Mouse (Mus musculus): Measurements from ENCODE around the gene St3gal5. TPM values are rescaled to one million over a fixed set of nuclear protein-coding genes. Genes with fewer than 3 reads are reported as not detected.

The St3gal5 gene
- polyA plus RNA-seq, 1 experiment from 2014 or later: 33.0 TPM

GRCm38 (mm10) chr6:72139508-72140193 lies 42.3 kb downstream of the St3gal5 start:
- no peaks in the 10 kb centered on the region for H3K9me3 ChIP-seq (ENCODE audit: control insufficient read depth, low read length)
- H3K27me3 ChIP-seq (ENCODE audit: control insufficient read depth, insufficient read depth, low read length): no peaks in the 10 kb centered on the region
- H3K4me2 ChIP-seq (ENCODE audit: low read depth, severe bottlenecking): no peak overlapping the region
- no peaks in the 10 kb centered on the region; the same call in none of the 2 replicates for H3K36me3 ChIP-seq (ENCODE audit: control insufficient read depth, insufficient read depth, low read length)
- no peak overlapping the region for H3K4me3 ChIP-seq (ENCODE audit: low read depth, low read length)
- WGBS: 87% methylated on average over 9 of the region's 9 CpGs
- no peak overlapping the region for H3K27ac ChIP-seq (replicated peaks; ENCODE audit: low read depth, low read length)
- no peak overlapping the region for H3K9ac ChIP-seq (ENCODE audit: low read length)
- DNase-seq (ENCODE audit: low spot score) (no peak), ATAC-seq (ENCODE audit: insufficient number of reproducible peaks, low FRiP score, low TSS enrichment, low read depth) (no peak)
- 0 out of 2 replicates have a peak, but pooled peaks cover 8% of the 10 kb centered on the region for H3K4me1 ChIP-seq (ENCODE audit: control insufficient read depth, insufficient read depth, low read length)

GRCm38 (mm10) chr6:72140371-72140770 lies 43.0 kb downstream of the St3gal5 start:
- H3K4me1 ChIP-seq (ENCODE audit: control insufficient read depth, insufficient read depth, low read length): 0 out of 2 replicates have a peak, but pooled peaks cover 6% of the 10 kb centered on the region
- H3K9me3 ChIP-seq (ENCODE audit: control insufficient read depth, low read length): no peaks in the 10 kb centered on the region
- WGBS: 87% methylated on average over 8 of the region's 8 CpGs
- H3K9ac ChIP-seq (ENCODE audit: low read length): no peak overlapping the region
- no peak overlapping the region for H3K4me3 ChIP-seq (ENCODE audit: low read depth, low read length)
- no peaks in the 10 kb centered on the region for H3K27me3 ChIP-seq (ENCODE audit: control insufficient read depth, insufficient read depth, low read length)
- no peak for DNase-seq (ENCODE audit: low spot score)
- ATAC-seq (ENCODE audit: insufficient number of reproducible peaks, low FRiP score, low TSS enrichment, low read depth): no peak
- H3K36me3 ChIP-seq (ENCODE audit: control insufficient read depth, insufficient read depth, low read length): no peaks in the 10 kb centered on the region; the same call in none of the 2 replicates
- no peak overlapping the region for H3K4me2 ChIP-seq (ENCODE audit: low read depth, severe bottlenecking)
- H3K27ac ChIP-seq (replicated peaks; ENCODE audit: low read depth, low read length): no peak overlapping the region

DNA sequence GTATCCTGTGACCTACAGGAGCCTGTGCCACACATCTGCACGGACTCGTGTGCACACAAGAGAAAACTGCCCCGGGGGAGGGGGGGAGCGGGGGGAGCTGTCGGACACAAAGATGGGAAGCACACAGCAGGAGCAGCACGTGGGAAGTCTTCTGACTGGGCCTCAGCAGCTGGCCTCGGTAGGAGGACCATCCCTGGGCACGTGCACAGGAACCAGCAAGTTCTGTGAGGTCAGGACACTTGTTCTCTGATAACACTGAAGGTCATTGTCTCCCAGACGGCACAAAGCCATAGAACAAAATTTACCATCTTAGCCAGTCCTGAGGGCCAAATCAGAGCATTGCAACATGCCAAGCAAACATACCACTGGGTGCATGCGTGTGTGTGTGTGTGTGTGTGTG lies 43.8 kb downstream of the St3gal5 start:
- no peak overlapping the region for H3K9ac ChIP-seq (ENCODE audit: low read length)
- no peaks in the 10 kb centered on the region; the same call in 1 of the 2 replicates for H3K36me3 ChIP-seq (ENCODE audit: control insufficient read depth, insufficient read depth, low read length)
- no peaks in the 10 kb centered on the region for H3K4me1 ChIP-seq (ENCODE audit: control insufficient read depth, insufficient read depth, low read length)
- DNase-seq (ENCODE audit: low spot score): no peak
- H3K27me3 ChIP-seq (ENCODE audit: control insufficient read depth, insufficient read depth, low read length): no peaks in the 10 kb centered on the region
- no peak overlapping the region for H3K4me3 ChIP-seq (ENCODE audit: low read depth, low read length)
- WGBS: 82% methylated on average over 10 of the region's 10 CpGs
- H3K4me2 ChIP-seq (ENCODE audit: low read depth, severe bottlenecking): no peak overlapping the region
- H3K9me3 ChIP-seq (ENCODE audit: control insufficient read depth, low read length): no peaks in the 10 kb centered on the region
- no peak overlapping the region for H3K27ac ChIP-seq (replicated peaks; ENCODE audit: low read depth, low read length)
- ATAC-seq (ENCODE audit: insufficient number of reproducible peaks, low FRiP score, low TSS enrichment, low read depth): no peak

DNA sequence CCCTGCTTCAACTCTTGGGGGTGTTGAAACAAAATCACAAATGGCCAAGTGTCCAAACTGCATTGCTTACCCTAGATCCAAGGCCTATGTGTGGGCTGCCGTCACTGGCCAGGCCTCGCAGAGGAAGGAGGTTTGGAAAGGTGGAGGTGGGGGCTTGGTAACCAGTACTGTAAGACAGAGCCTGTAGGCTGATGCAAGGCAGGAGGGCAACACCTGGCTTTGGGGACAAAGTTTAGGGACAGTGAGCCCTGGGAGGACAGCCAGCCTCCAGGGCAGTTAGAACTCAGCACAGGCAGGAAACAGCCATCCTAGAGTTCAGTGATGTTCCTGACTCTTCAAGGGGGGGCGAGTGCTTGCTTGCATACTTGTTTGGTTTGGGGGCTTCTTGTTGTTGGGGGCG lies 45.2 kb downstream of the St3gal5 start:
- Histone ChIP-seq H3K4me2 (ENCODE audit: low read depth, severe bottlenecking) (no peak overlapping the region), H3K4me1 (ENCODE audit: control insufficient read depth, insufficient read depth, low read length) (no peaks in the 10 kb centered on the region), H3K4me3 (ENCODE audit: low read depth, low read length) (no peak overlapping the region), H3K36me3 (ENCODE audit: control insufficient read depth, insufficient read depth, low read length) (no peaks in the 10 kb centered on the region; the same call in 1 of the 2 replicates), H3K9me3 (ENCODE audit: control insufficient read depth, low read length) (no peaks in the 10 kb centered on the region), H3K27me3 (ENCODE audit: control insufficient read depth, insufficient read depth, low read length) (no peaks in the 10 kb centered on the region), H3K27ac (replicated peaks; ENCODE audit: low read depth, low read length) (no peak overlapping the region), H3K9ac (ENCODE audit: low read length) (no peak overlapping the region)
- DNase-seq (ENCODE audit: low spot score) (no peak), ATAC-seq (ENCODE audit: insufficient number of reproducible peaks, low FRiP score, low TSS enrichment, low read depth) (no peak)
- WGBS: 94% methylated on average over 4 of the region's 4 CpGs

- 85% methylated on average over 7 of the region's 7 CpGs for WGBS
- DNase-seq (ENCODE audit: low spot score) (no peak), ATAC-seq (ENCODE audit: insufficient number of reproducible peaks, low FRiP score, low TSS enrichment, low read depth) (no peak)
- Histone ChIP-seq H3K4me1 (ENCODE audit: control insufficient read depth, insufficient read depth, low read length) (no peaks in the 10 kb centered on the region), H3K4me3 (ENCODE audit: low read depth, low read length) (no peak overlapping the region), H3K9me3 (ENCODE audit: control insufficient read depth, low read length) (no peaks in the 10 kb centered on the region), H3K27ac (replicated peaks; ENCODE audit: low read depth, low read length) (no peak overlapping the region), H3K36me3 (ENCODE audit: control insufficient read depth, insufficient read depth, low read length) (peaks cover 7% of the 10 kb centered on the region; the same call in 1 of the 2 replicates), H3K4me2 (ENCODE audit: low read depth, severe bottlenecking) (no peak overlapping the region), H3K9ac (ENCODE audit: low read length) (no peak overlapping the region), H3K27me3 (ENCODE audit: control insufficient read depth, insufficient read depth, low read length) (no peaks in the 10 kb centered on the region)
Measured at GRCm38 (mm10) chr6:72144353-72144752, 47.0 kb downstream of the St3gal5 start.

GRCm38 (mm10) chr6:72146803-72147202 lies 49.4 kb downstream of the St3gal5 start:
- H3K4me3 ChIP-seq (ENCODE audit: low read depth, low read length): no peak overlapping the region
- peaks cover 3% of the 10 kb centered on the region; the same call in 1 of the 2 replicates for H3K9me3 ChIP-seq (ENCODE audit: control insufficient read depth, low read length)
- H3K27me3 ChIP-seq (ENCODE audit: control insufficient read depth, insufficient read depth, low read length): no peaks in the 10 kb centered on the region
- DNase-seq (ENCODE audit: low spot score): no peak
- no peak overlapping the region for H3K9ac ChIP-seq (ENCODE audit: low read length)
- no peak overlapping the region for H3K27ac ChIP-seq (replicated peaks; ENCODE audit: low read depth, low read length)
- 96% methylated on average over 14 of the region's 14 CpGs for WGBS
- no peaks in the 10 kb centered on the region for H3K4me1 ChIP-seq (ENCODE audit: control insufficient read depth, insufficient read depth, low read length)
- H3K4me2 ChIP-seq (ENCODE audit: low read depth, severe bottlenecking): no peak overlapping the region
- peaks cover 13% of the 10 kb centered on the region; the same call in 1 of the 2 replicates for H3K36me3 ChIP-seq (ENCODE audit: control insufficient read depth, insufficient read depth, low read length)
- ATAC-seq (ENCODE audit: insufficient number of reproducible peaks, low FRiP score, low TSS enrichment, low read depth): no peak

GRCm38 (mm10) chr6:72148721-72149120 lies 51.3 kb downstream of the St3gal5 start:
- ATAC-seq (ENCODE audit: insufficient number of reproducible peaks, low FRiP score, low TSS enrichment, low read depth): no peak
- WGBS: 95% methylated on average over 4 of the region's 4 CpGs
- Histone ChIP-seq H3K4me3 (ENCODE audit: low read depth, low read length) (no peak overlapping the region), H3K36me3 (ENCODE audit: control insufficient read depth, insufficient read depth, low read length) (peaks cover 13% of the 10 kb centered on the region; the same call in 1 of the 2 replicates), H3K4me1 (ENCODE audit: control insufficient read depth, insufficient read depth, low read length) (no peaks in the 10 kb centered on the region), H3K9me3 (ENCODE audit: control insufficient read depth, low read length) (peaks cover 3% of the 10 kb centered on the region; the same call in 1 of the 2 replicates), H3K4me2 (ENCODE audit: low read depth, severe bottlenecking) (no peak overlapping the region), H3K9ac (ENCODE audit: low read length) (no peak overlapping the region), H3K27me3 (ENCODE audit: control insufficient read depth, insufficient read depth, low read length) (no peaks in the 10 kb centered on the region), H3K27ac (replicated peaks; ENCODE audit: low read depth, low read length) (no peak overlapping the region)
- no peak for DNase-seq (ENCODE audit: low spot score)

DNA sequence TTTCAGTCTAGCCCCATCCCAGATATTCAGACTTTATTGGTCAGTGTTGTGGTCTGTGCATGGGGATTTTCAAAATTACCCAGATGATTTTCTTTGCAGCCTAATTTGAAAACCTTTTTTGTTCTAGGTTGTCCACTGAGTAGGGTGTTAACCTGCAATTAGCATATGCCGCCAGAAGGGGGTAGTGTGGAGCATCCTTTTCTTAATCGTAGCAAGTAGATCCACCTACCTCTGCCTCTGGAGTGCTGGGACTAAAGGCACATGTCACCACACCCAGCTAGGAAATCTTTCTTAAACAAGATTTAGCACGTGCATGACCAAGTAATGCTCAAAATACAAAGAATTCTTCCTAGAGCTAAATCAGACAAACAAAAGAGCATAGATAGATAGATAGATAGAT lies 52.4 kb downstream of the St3gal5 start:
- Histone ChIP-seq H3K36me3 (ENCODE audit: control insufficient read depth, insufficient read depth, low read length) (peaks cover 16% of the 10 kb centered on the region; the same call in 1 of the 2 replicates), H3K27ac (replicated peaks; ENCODE audit: low read depth, low read length) (no peak overlapping the region), H3K4me3 (ENCODE audit: low read depth, low read length) (no peak overlapping the region), H3K9me3 (ENCODE audit: control insufficient read depth, low read length) (peaks cover 3% of the 10 kb centered on the region; the same call in 1 of the 2 replicates), H3K4me2 (ENCODE audit: low read depth, severe bottlenecking) (no peak overlapping the region), H3K27me3 (ENCODE audit: control insufficient read depth, insufficient read depth, low read length) (no peaks in the 10 kb centered on the region), H3K4me1 (ENCODE audit: control insufficient read depth, insufficient read depth, low read length) (no peaks in the 10 kb centered on the region), H3K9ac (ENCODE audit: low read length) (no peak overlapping the region)
- WGBS: 83% methylated on average over 3 of the region's 3 CpGs
- DNase-seq (ENCODE audit: low spot score) (no peak), ATAC-seq (ENCODE audit: insufficient number of reproducible peaks, low FRiP score, low TSS enrichment, low read depth) (no peak)

All from limb, embryonic 11.5 days (tissue).